Mouse (Mus musculus): ENCODE measurements around the gene Gm6096. TPM values are rescaled to one million over a fixed set of nuclear protein-coding genes. Genes with fewer than 3 reads are reported as not detected.

Gene Gm6096
- polyA plus RNA-seq (2012; rRNA removed): not detected in 2 replicates

DNA sequence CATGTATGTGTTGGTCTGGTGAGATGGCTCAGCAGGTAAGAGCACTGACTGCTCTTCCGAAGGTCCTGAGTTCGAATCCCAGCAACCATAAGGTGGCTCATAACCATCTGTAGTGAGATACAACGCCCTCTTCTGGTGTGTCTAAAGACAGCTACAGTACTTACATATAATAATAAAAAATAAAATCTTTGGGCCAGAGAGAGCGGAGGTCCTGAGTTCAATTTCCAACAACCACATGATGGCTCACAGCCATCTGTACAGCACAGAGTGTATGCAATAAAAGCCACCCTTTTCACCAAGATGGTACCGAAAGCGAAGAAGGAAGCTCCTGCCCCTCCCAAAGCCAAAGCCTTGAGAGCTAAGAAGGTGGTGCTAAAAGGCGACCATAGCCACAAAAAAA, at the start of gene Gm6096:
Gene Gm6096, plus strand, starts transcription at position 301 of the 400 bp plus-strand sequence.

DNA sequence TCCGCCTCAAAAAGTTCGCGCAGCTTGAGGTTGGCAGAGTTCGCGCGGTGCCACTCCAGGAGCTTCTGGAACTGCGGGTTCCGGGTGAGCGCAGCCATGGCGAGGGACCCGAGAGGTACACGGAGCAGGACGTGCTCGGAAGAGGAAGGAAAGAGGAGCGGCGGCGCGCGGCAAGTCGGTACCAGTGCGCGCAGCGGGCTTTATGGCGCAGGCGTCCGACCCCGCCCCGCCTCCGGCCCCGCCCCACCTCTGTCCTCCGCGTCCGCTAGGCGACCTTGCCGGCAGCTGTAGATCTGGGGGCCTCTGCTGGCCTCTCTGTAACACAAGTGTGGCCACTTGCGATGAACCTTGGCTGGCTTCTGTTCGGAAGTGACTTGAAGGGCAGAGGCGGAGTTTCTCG, 20.7 kb upstream of the Gm6096 start, which contains the start of gene Gpi1:
Gene Gpi1, minus strand, starts transcription at position 221 of the 400 bp plus-strand sequence.

Other genes starting within 250 kb of the Gm6096 start
- gene Scgb2b27, start 237.1 kb upstream of the Gm6096 start, polyA plus RNA-seq (2012; rRNA removed): not detected in 2 replicates
- not detected in 2 replicates for gene Scgb1b27, start 229.6 kb upstream of the Gm6096 start, polyA plus RNA-seq (2012; rRNA removed)
- gene Scgb1b30, start 155.6 kb upstream of the Gm6096 start, polyA plus RNA-seq (2012; rRNA removed): not detected in 2 replicates
- 33.7 and 38.0 TPM in 2 replicates for gene Wtip, start 117.8 kb upstream of the Gm6096 start, polyA plus RNA-seq (2012; rRNA removed)
- 123 and 126 TPM in 2 replicates for gene Uba2, start 81.4 kb upstream of the Gm6096 start, polyA plus RNA-seq (2012; rRNA removed)
- 47.3 and 47.6 TPM in 2 replicates for gene Pdcd2l, start 54.4 kb upstream of the Gm6096 start, polyA plus RNA-seq (2012; rRNA removed)
- gene Gpi1, start 20.7 kb upstream of the Gm6096 start, polyA plus RNA-seq (2012; rRNA removed): 335 and 354 TPM in 2 replicates
- 38.1 and 38.8 TPM in 2 replicates for gene 4931406P16Rik, start 62.5 kb downstream of the Gm6096 start, polyA plus RNA-seq (2012; rRNA removed)
- 53.7 and 58.3 TPM in 2 replicates for gene Lsm14a, start 142.3 kb downstream of the Gm6096 start, polyA plus RNA-seq (2012; rRNA removed)